Mouse (Mus musculus) cerebellum, adult 9-11 months (tissue): Measurements from ENCODE around the gene Myl9.

Source experiments
- DNase-seq: peaks from one replicate; pipeline ENCODE4 v3.0.0; 2022

The Myl9 gene

DNA sequence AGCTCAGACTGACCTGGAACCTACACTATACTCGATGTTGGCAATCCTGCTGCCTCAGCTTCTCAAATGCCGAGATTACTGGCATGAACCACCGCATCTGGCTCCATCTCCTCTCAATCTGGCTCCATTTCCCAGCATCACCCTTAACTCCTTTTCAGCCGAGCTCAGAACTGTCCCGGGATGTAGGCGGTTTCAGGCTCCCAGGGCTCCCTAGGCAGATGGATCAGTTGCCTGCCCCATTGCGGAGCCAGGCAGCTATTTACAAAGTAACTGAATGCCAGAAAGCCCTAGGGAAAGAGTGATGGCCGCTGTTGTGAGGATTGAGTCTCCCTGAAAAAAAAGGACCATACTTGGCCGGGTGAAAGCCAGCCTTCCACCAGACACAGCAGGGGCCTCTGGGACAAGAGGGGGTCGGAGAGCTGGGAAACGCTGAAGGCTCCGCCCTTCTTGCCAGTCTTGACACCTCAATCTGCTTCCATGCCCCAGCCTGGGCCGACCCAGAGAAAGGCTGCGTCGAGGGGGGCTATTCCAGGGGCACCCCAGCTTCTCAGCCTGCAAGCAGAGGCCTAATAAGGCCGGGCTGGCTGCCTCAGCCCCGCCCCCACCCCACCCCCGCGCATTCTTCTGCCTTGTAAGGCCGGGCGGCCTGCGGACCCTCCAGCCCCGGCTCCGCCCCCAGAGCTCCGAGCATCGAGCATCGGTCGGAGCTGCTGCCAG lies at the start of gene Myl9:
Gene Myl9 (plus strand): TSS at position 683 of the 717 bp plus-strand sequence.
- DNase-seq, result no peak

DNA sequence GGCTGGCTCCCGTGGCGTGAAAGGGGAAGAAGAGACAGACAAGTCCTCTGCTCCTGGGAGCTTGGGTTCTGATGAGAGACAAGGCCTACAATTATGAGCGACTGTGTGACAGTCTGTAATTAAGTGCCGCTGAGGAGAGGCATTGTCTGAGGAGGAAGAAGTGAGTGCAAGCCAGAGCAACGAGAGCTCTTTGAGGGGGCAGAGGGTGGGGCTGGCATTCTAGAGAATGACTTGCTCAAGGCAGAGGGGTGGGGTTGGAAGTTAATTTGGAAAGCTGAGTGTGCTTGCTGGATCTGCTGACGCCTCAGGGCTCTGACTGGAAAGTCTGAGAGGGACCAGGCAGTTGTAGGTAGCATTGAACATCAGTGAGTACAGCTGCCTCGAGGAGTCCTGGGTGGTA lies 48.9 kb upstream of the Myl9 start:
- DNase-seq, result no peak

DNA sequence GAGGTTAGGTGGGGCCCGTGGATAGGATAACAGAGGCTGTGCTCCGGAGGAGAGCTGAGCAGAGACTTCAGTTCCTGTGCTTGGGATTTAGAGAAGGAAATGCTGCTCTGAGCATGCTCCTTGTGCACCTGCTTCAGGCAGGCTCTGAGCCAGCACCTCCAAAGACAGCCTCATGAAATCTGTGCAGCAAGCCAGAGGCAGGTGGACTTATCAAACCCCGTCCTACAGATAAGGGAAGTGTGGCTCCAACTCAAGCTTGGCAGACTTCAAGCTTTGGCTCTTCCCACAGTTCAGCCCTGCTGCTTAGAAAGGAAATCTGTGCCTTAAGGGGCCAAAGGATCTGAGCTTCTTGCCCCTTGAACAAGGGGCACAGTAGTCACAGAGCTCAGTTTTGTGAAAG lies 48.3 kb upstream of the Myl9 start:
- DNase-seq, result peak; percentile 61

DNA sequence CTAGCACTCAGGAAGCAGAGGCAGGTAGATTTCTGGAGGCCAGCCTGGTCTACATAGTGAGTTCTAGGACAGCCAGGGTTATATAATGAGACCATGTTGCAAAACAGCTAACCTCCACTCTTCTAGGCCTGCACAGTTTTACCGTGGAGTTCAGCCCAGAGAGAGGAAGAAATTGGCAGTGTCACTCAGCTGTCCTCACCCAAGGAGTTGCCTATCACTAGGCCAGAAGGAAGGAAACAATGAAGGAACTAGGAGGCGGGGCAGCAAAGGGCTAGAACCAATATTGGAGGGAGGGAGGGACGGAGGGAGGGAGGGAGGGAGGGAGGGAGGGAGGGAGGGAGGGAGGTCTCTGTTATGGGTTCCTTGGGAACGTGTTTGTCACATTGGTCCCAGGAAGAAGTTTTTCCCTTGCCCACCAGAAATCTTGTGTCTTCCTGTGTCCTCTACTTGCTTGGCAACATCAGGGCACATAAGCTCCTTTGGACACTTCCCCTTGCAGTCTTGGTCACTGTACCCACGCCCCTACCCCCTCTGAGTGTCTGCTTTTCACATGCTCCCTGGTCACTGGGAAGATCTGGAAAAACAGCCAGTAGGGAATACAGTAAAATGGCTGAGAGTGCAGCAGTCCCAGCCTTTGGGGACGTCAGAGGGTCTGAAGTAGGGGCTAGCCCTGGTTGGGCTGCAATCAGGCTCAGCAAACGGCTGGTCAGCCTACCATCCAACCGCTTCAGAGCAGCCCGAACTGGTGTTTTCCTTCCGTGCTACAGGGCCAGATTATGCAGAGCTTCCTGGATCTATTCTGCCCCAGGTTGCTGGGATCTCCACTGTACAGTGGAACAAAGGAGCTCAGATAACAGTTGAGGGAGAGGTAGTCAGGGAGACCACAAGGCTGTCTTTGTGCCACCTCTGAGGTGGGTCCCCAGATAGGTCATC lies 45.4 kb upstream of the Myl9 start:
- DNase-seq, result no peak

DNA sequence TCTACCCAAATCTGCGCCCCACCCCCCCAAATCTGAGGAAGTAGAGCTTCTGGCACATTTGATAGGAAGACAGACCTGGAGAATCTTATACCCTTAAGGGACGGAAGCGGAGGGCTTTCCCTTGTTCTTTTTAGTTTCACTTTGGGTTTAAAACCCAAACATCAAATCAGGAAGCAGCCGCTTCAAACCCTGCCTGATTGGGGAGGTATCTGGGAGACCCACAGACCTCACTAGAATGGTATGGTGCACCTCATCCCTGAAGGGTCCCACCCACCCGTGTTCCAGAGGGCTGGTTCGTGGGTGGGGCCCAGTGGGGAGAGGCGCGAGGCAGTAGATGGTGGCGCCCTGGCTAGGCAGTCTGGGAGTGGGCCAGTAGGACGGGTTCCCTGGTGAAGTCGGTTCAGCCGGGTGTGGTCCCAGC lies 44.7 kb upstream of the Myl9 start:
- no peak for DNase-seq

DNA sequence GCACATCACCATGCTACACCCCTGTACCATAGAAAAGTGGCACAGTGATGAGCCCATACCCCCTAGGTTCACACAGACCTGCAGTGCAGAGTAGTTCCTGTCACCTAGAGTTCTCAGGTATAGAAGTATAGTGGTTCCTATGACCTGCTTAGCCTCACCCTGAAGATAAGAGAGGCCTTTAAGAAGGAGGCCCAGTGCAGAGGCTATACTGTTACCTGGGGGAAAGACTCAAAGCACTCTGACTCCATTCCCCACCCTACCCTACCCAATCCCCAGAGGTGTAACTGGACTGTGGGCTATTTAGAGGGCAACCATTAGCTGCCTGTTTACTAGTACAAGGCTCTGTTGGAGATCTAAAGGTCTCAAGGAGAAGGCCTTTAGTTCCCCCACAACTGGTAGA lies 43.6 kb upstream of the Myl9 start:
- DNase-seq, result no peak

DNA sequence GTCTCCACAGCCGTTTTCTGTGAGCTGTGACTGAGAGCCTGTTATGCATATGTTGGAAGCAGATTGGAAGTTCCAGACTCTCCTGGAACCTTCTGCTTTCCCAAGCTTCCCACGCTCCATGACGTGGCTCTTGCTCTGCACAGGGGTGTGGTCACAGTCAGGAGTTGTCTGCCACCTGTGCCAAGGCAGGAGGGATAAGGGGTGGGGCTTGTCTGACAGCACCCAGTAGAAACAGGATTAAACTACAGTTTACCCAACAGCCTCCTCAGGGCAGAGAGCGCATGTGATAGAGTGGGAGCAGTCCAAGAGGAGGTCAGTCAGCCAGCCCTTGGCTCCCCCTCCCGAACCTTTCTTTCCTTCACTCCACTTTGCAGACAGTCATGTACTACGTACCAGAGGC lies 43.1 kb upstream of the Myl9 start:
- DNase-seq, result peak; percentile 56

DNA sequence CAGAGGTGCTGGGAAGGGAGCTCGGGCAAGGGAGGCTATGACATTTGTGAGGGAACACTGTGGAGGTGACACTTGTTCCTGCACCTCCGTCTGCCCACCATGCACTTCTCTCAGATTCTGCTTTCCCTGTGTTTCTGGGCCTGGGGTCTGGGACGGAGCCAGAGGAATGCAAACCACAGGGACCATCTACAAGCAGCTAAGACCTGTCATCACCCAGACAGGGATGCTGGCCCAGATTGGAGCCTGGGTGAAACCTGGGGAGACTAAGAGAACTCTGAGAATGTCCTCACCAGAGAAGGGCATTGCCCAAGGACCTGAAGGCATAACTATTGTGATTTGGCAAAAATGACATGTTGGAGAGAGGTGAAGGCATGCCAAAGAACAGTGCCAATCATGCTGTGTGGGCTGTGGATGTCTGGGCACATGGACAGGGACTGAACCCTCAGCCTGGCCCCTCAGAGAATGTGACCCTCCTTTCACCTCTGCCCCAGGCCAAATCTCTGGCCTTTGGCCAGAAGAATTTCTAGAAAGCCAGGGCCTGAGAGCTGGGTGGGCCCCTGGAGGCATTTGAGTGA lies 39.4 kb upstream of the Myl9 start:
- DNase-seq, result peak; percentile 56

DNA sequence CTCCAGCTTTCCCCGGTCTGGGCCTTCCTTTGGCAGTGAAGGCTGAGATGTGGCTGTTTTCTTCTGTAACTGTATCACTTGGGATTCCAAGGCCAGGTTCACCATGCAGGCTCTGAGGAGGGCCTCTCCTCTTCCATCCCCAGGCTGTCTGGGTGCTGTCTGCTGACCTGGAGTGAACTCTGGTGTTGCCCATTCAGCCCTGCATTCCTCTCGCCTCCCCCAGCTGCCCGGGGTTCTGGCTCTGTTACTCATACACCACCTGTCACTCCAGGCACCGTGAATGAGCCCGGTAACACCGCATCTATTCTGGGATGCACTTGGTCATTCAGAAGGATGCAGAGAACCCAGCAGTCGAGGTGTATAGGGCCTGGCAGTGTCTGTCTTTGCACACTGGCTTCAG lies 38.4 kb upstream of the Myl9 start:
- peak; percentile 75 for DNase-seq

DNA sequence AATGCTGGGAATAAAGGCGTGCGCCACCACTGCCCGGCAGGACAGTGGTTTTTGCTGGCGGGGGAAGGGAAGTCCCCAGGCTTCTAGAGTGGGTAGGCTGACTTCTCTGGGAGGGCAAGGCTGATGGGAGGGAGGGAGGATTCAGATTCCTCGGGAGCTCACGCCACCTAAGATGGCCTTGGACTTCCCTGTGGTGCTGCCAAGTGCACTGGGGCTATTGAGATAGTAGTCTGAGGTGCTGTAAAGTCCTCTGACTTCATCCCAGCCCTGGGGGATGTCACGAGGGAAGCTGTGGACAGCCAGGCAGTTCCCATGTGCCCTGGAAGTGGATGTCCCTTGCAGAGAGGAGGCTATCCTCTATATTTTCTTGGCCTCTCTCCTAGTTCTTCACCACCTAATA lies 37.2 kb upstream of the Myl9 start:
- DNase-seq, result no peak

DNA sequence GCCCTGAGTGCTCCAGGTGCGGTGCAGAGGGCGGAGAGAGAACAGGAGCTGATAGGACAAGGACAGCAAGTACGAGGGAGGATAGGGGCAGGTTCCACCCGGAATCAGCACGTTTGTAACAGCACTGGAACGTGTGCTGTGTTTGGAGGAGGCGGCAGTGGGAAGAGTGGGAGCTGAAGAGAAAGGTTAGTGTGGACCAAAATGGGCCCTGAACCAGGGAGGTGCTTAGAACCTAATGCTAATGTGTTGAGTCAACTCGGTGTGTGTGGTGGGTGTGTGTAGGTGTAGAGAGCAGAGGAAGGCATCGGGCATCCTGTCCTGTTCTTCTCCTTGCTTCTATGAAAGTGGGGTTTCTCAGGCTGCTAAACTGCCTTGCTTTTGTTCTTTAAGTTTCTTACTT lies 34.0 kb upstream of the Myl9 start:
- no peak for DNase-seq

DNA sequence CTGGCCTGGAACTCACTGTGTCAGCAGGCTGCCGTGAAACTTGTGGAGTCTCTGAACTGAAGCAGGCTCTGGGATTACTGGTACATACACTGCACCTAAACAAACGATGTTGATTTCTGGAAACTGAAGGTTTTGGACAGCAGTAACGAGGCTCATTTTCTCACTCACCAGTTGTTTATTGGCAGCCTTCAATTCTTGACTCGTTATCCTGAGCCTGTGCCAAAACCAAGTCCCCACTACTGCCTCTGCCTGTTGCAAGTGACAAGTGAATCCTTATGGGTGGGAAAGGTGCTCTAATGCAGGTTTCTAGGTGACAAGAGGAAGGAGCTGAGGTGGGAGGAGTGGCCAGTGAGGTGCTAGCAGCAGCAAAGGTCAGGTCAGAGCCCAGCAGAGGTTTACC lies 33.2 kb upstream of the Myl9 start:
- DNase-seq, result no peak

DNA sequence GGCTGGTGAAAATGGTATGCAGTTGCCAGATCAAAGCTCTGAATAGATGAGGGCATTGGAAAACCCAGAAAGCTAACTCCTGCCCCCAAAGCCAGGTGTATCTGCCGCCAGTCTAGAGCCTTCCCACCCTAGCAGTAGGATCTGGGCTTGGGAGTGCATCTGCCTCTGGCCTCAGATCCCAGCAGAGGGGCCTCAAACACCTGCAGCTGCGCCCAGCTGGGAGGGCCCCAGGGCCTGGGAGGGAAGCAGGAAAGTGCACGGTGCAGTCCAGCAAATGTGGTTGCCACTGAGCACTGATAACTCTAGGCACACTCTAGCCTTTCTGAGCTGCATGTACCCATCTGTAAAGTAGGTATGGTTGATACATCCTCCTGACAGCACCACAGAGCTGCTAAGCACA lies 32.0 kb upstream of the Myl9 start:
- no peak for DNase-seq

DNA sequence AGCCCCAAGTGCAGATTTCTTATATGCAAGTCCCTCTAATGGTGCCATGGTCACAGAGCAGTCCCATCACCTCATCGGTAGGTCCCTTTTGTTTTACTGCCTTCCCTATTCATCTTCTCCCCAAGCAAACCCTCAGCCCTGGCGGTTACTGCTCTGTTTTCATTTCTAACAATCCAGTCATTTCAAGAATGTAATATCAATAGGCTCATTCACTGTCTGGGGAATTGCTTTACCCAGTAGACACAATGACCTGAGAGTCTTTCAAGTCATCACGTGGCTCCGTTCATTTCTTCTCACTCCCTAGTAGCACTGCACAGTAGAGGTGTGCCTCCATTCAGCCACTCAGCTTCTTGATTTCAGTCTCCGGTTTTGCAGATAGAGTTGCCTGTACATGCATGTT lies 30.8 kb upstream of the Myl9 start:
- no peak for DNase-seq

DNA sequence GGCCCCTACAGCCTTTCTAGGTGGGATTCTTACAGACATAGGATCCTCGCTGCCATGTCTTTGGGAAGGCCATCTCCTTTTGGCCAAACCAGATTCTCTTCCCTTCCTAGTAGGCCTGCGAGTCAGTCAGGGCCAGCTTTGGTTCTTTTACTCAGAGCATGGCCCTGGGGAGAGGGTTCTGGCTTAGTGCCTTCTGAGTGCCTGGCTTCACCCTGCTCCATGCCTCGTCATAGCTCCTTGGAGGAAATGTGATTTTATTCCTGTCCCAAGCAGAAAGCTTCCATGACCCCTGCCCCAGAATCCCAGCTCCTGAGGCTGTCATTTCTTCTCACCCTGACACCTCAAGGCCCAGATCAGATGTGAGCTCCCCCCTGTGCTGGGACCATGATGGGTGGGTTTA lies 27.9 kb upstream of the Myl9 start:
- DNase-seq, result no peak

DNA sequence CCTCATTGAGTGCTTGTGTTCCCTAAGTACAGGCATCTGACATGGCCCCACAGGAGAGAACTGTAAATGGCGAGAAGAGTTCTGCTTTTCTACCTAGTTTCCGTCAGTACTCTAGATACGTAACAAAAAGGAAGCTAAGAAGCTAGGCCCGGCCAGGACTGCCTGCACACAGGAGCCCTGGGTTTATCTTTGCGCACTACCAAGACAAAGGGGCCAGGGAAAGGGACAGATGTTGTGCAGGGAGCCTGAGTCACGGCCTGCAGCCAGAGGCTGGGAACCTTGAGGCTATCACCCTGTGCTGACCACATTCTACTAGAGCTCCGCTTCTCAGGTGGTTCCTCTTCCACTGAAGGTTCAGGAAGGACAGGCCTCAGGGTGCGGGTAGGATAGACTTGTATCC lies 25.5 kb upstream of the Myl9 start:
- DNase-seq, result no peak

DNA sequence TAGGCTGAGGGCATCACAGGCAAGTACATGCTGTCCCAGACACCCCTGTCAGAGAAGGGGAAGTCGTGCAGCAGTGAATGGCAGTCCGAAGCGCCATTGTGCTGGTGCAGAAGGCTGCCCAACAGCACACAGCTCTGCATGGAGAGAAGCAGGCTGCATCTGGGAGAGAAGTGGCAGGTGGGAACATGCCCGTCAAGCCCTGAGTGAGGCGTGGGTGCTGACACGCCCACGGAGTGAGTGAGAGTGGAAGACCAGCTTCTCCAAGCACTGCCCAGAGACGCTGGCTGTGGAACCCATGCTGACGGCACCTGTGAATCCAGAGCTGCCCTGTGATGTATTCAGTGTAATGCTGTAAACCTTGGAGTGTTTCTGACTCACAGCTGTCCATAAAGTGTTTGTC lies 18.3 kb upstream of the Myl9 start:
- DNase-seq, result no peak

DNA sequence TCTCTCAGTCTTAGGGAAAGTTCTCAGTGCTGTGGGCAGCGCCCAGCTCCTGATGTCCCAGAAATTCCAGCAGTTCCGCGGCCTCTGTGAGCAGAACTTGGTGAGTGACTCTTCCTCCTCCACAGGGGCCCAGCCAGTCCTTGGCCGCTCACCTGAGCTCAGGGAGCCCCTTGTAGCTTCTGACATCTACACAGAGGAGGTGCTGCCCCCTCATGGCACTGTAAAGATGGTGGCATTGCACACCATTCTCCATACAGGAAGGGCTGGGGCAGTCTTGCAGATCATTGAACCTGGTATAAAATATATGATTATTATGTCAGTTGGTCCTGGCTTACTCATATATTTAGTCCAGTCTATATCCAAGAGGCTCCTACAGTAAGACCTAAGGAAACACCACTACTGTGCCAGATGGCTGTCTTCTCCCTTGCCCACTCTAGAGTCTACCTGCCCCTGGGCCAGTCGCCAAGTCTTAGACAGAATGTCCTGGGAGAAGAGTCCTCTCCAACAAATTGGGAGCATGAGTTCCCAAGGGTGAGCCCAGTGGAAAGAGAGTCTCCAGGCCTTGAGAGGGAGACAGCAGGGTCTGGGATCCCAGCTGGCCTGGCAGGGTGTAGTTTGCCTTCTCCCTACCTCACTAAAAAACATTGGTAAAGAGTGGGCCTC lies 14.2 kb upstream of the Myl9 start:
- DNase-seq, result peak; percentile 53

DNA sequence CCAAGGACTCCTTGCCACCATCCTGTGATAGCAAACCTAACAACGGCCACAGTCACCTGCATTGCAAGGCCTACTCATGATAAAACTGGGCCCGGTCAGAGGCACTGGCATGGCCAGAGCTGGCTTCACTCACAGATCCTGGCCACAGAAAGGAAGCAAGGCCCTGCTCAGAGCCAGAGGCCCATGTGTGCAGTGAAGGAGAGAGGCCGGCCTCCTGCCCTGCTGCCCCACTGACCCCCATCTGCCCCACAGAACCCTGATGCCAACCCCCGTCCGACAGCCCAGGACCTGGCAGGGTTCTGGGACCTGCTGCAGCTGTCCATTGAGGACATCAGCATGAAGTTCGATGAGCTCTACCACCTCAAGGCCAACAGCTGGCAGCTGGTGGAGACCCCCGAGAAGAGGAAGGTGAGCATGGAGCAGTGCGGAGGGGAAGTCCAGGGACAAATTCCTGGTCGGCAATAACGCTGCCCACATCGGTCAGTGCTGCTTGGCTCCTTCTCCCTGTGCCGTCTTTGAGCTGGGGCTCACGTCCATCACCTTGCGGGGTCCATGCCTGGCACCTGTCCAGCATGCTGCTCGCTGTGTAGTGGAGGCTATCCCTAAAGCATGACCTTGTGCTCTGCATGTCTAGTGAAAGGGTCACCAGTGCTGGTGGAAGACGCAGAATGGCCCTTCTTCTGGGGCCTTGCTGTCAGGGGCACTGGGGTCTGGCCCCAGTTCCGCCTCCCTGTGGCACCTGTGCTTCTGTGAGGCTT lies 13.5 kb upstream of the Myl9 start:
- peak; percentile 42 for DNase-seq

DNA sequence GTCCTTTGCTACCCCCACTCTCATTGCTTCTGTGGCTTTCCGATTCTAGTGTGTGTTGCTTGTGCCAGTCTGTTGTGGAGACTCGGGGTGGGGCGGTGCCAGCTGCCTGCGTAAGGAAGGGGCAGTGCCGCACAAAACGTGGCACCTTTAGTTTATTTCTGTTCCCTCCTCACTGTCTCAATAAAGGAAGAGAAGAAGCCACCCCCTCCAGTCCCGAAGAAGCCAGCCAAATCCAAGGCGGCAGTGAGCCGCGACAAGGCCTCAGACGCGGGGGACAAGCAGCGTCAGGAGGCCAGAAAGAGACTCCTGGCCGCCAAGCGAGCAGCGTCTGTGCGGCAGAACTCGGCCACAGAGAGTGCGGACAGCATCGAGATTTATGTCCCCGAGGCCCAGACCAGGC lies 12.7 kb upstream of the Myl9 start:
- no peak for DNase-seq

DNA sequence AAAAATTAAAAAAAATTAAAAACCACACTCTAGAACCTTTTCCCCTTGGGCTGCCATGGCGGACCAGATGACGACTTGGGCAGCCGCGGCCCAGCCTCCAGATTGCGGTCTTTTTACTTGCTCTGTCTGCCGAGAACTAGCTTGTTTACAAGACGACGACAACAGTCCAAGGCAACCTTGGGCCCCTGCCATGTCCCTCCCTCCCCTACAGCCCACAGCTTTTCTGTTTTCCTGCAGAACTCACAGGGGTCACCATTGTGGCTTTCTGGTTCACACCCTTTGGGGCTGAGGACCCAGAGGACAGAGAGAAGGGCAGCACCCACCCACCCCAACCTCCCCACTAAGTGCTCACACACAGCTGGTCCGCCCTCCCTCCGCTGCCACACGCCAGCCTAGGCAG lies 12.1 kb upstream of the Myl9 start:
- DNase-seq, result no peak

DNA sequence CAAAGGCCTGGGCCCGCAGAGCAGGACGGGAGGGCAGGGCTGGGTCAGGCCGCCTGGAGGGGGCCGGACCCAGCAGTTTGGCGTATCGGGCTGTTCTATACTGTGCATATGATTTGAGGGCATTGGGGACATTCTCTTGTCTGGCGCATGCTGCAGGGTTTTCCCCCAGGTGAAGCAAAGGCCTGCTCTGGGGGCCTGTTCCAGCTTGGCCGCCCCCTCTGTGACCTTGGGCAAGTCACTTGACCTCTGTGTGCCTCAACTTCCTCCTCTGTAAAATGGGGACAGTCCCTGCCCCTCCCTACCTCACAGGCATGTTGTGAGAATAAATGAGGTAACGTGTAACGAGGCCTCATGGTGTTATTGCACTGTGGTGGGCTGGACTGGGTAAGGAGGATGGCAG lies 11.2 kb upstream of the Myl9 start:
- no peak for DNase-seq

DNA sequence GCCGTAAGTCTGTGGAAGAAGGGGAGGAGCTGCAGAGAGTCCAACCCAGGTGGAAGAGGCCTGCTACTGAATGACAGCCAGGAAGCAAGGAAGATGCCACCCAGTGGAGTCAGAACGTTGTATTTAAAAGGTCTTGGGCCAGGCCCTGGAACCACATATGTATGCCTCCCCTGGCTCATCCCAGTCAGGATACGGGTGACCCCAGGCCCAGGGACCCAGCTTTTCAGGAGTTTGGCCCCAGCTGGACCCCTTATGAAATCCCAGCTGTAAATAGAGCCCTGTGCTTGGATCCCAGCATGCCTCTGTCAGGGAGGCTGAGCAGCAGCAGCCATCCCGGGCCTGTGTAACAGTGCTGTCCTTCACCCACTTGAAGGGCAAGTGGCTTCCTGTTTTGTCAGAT lies 10.5 kb upstream of the Myl9 start:
- DNase-seq, result no peak
